Mouse (Mus musculus): ENCODE results near the gene Suclg2. TPM values are rescaled to one million over a fixed set of nuclear protein-coding genes. Genes with fewer than 3 reads are reported as not detected.

The Suclg2 gene
- total RNA-seq, 2 experiments from 2014 or later: 38.1 to 48.0 TPM

GRCm38 (mm10) chr6:95491043-95491442 is 227.6 kb downstream of the Suclg2 start:
- DNase-seq: no peak
- intact Hi-C loops (cut with DNase I): no loop called here

- intact Hi-C loops (cut with DNase I): no loop called here
- DNase-seq: no peak
Observed at GRCm38 (mm10) chr6:95485791-95486190, 232.8 kb downstream of the Suclg2 start.

- intact Hi-C loops (cut with DNase I): no loop called here
- DNase-seq: no peak
Observed at GRCm38 (mm10) chr6:95484183-95484818, 234.3 kb downstream of the Suclg2 start.

- intact Hi-C loops (cut with DNase I): no loop called here
- DNase-seq: no peak
Observed at GRCm38 (mm10) chr6:95483686-95484085, 234.9 kb downstream of the Suclg2 start.

DNA sequence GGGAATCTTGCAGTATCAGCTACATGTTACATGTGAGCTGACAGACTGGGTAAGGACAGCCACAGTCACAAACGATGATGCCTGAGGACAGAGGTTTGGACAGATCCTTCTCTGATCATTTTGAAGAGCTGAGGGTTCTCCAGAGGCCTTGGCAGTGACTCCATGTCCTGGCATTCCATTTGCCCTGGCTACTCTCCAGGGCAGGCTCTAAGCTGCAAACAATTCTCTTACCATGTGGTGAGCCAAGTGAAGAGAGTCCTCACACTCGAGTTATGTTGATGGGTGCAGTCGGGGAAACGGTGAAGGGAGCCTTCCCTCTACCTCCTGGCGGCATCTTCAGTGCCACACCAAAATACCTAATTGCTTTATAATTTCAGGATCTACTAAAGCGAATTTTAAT is 235.5 kb downstream of the Suclg2 start:
- intact Hi-C loops (cut with DNase I): no loop called here
- peak in 1 of 2 experiments; percentile 33 for DNase-seq

- no peak for DNase-seq
- intact Hi-C loops (cut with DNase I): no loop called here
Observed at GRCm38 (mm10) chr6:95479801-95480200, 238.8 kb downstream of the Suclg2 start.

- DNase-seq: no peak
- intact Hi-C loops (cut with DNase I): no loop called here
Observed at GRCm38 (mm10) chr6:95469521-95469920, 249.1 kb downstream of the Suclg2 start.

GRCm38 (mm10) chr6:95465322-95465721 is 253.3 kb downstream of the Suclg2 start:
- intact Hi-C loops (cut with DNase I): no loop called here
- no peak for DNase-seq

DNA sequence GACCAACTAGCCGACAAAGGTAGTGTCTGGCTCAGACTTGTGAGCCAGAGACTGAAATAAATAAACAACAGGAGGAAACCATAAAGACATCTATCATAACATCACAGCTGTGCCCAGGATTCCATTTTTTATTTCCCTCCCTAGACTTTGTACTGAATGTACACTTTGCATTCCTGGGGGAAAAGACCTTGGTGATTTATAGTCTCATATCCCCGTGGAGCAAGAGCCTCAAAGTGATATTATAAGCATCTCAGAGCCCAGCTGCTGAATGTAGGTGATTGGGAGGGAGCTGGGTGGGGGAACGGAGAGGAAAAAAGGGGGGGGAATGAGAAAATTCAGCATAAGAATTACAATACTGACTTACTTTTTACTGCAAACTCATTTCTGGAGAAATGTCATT is 259.2 kb downstream of the Suclg2 start:
- intact Hi-C loops (cut with DNase I): no loop called here
- DNase-seq: no peak

- intact Hi-C loops (cut with DNase I): no loop called here
- DNase-seq: no peak
Observed at GRCm38 (mm10) chr6:95446151-95446550, 272.4 kb downstream of the Suclg2 start.

GRCm38 (mm10) chr6:95445036-95445435 is 273.6 kb downstream of the Suclg2 start:
- DNase-seq: peak; percentile 41 to 43
- intact Hi-C loops (cut with DNase I): no loop called here
